Mouse (Mus musculus) embryo, embryonic 11.5 days (tissue): Measurements from ENCODE around the gene Ddb2.
A peak's percentile ranks its signal among the peaks of the same experiment; 100 is the strongest.
"Not testable (repeated sequence)": the region's sequence is repeated elsewhere in the genome, so short reads cannot be mapped to it uniquely, and the experiment has no call there.

ENCODE experiments used
- DNase-seq: peaks from one replicate; pipeline ENCODE4 v3.0.0-alpha.2; 2012; ENCODE audit warnings: low read depth, low spot score

Ddb2 gene

GRCm38 (mm10) chr2:91255661-91256150, 18.9 kb upstream of the Ddb2 start, which contains the start of gene Pacsin3:
Gene Pacsin3 (plus strand): TSS chr2:91255954.
- DNase-seq, result no peak

DNA sequence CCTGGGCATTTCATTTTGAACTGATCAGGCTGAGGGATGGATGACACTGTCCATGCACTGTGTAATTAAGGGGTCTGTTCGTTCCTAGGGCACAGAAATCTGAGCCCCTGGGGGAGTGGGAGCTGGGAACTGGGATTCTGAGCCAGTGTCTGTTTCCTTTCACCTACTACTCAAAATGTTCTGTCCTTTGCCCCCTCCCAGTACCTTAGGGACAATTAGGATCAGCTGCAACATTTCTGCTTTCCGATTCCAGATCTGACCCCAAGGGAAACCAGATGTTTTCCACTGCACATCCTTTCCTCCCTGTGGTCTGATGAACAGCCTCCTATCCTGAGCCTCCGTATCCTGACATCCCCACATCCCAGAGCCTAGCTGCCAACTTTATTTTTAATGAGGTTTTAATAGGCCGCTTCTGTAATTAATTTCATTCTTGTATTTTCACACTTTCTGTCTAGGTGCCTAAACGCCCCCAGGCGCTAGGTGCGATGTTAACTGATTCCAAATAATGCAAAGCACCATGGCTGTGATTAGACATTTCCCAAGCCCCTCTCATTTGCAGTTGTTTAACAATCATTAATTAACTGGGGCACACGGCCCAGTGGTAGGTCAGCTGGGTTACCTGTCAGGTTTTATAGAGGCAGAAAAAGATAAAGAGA, 18.1 kb upstream of the Ddb2 start:
- DNase-seq, result no peak

DNA sequence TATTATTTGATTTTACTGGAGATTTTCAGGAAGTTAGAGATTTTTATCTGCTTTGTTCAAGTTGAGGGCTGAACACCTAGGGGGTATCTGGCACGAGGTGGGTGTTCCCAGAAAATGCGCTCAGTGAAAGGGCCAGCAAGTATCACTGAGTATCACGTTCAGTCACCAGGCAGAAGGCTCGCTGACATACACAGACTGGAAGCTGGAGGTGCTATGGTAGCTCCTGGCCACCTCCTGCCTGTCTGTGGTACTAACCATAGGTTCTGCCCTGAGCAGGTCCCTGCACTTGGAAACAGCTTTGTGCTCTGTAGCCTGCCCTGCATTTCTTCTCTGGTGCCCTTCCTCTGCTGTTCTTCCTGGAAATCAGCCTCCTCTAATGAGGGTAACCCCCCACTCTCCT, 15.7 kb upstream of the Ddb2 start:
- no peak for DNase-seq

DNA sequence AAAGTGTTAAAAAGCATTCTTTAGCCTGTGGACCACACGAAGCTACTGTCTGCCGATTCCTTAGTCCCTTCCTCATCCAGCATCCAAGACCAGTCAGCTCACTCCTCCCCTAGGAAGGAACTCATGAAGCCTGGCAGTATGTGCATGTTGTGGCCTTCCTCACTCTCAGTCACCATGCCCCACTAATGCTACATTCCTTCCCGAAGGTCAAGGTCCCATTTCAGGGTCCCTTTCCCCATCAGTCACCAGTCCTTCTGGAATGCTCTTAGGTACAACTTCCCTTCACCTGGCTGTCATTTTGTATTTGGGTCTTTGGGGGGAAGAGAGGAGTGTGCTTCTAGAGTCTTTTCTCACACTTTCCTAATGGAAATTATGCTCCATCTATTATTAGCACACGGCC, 15.2 kb upstream of the Ddb2 start:
- no peak for DNase-seq

- DNase-seq, result no peak
Observed at GRCm38 (mm10) chr2:91248366-91248765, 11.6 kb upstream of the Ddb2 start.

DNA sequence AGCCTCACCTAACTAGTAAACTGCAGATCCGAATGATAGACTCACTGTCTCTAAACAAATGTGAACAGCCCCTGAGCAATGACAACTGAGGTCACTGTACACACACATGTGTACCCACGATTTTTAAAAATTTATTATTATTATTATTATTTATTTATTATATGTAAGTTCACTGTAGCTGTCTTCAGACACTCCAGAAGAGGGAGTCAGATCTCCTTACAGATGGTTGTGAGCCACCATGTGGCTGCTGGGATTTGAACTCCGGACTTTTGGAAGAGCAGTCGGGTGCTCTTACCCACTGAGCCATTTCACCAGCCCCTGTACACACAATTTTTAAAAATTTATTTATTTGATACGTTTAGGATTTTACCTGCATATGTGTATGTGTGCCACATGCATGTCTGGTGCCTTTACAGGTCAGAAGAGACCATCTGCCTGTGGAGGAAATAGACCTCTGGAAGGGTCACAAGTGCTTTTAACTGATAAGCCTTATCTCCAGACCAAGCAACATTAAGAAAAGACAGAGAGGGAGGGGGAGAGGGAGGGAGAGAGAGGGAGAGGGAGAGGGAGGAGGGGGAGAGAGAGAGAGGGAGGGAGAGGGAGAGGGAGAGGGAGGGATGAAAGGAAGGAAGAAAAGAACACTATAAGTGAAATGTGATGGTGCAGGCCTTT, 7.9 kb upstream of the Ddb2 start:
- DNase-seq, result no peak

DNA sequence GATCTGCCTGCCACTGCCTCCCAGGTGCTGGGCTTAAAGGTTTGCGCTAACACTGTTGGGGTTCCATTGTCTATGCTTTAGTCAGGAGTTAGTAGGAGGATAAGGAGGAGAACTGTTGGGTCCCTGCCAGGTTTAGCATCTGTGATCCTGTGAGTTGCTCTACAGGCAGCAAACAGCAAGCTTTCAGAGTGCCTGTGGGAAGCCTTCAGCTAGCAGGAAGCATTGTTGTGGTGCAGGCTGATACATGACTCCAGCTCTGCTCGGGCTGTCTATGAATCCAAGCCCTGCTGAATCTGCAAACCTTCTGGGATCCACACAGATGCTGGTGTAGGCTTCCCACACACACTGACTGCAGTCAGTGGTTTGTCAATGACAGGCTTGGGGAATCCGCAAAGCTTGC, 6.6 kb upstream of the Ddb2 start:
- DNase-seq, result no peak

- no peak for DNase-seq
Observed at GRCm38 (mm10) chr2:91242547-91242946, 5.8 kb upstream of the Ddb2 start.

- not testable (repeated sequence) for DNase-seq
Observed at GRCm38 (mm10) chr2:91237511-91238080, 814 bp upstream of the Ddb2 start.

- DNase-seq, result no peak
Observed at GRCm38 (mm10) chr2:91229735-91230134, 7.0 kb downstream of the Ddb2 start.

- DNase-seq, result no peak
Observed at GRCm38 (mm10) chr2:91223614-91224013, 13.2 kb downstream of the Ddb2 start.

- no peak for DNase-seq
Observed at GRCm38 (mm10) chr2:91220501-91220900, 16.3 kb downstream of the Ddb2 start.

DNA sequence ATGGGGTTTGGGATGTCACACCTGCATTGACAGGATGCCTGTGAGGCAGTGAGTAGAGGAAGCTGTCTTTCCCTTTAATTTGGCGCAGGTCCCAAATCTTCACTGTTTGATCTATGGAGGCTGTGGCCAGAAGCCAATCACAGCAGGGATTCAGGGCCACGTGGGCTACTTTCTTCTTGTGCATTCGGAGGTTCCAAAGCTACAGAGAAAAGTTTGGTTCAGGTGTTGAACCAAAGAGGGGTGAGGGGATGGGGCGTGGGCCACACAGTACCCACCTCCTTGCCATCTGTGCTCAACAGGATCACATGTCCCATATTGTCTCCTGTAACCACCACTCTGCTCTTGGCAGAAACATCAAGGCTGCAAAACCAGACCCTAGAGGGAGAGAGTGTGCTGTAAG, 19.8 kb downstream of the Ddb2 start:
- DNase-seq, result no peak

- no peak for DNase-seq
Observed at GRCm38 (mm10) chr2:91213311-91213710, 23.5 kb downstream of the Ddb2 start.

DNA sequence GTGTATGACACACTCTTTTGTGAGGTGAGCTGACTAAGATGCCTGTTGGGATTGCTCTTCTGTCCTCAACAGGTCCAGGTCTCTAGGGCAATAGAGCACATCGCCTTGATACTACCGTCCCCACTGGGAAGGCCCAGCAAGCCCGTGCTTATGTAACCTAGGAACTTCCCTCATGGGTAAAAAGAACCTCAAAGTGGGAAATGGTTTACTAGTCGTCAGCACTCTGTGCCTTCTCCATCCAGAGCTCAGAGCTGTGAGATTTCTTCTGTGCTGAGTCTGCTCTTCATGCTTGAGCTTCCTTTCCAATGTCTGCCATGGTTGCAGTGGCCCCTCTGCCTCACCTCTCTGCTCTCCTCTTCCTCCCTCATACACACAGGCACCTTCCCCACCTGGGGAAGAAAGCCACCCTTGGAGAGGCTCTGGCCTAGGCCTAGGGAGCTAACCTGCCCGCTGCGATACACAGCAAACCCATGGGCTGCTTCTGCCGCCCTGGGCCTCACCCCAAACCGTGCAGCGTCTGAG, 30.5 kb downstream of the Ddb2 start:
- no peak for DNase-seq

DNA sequence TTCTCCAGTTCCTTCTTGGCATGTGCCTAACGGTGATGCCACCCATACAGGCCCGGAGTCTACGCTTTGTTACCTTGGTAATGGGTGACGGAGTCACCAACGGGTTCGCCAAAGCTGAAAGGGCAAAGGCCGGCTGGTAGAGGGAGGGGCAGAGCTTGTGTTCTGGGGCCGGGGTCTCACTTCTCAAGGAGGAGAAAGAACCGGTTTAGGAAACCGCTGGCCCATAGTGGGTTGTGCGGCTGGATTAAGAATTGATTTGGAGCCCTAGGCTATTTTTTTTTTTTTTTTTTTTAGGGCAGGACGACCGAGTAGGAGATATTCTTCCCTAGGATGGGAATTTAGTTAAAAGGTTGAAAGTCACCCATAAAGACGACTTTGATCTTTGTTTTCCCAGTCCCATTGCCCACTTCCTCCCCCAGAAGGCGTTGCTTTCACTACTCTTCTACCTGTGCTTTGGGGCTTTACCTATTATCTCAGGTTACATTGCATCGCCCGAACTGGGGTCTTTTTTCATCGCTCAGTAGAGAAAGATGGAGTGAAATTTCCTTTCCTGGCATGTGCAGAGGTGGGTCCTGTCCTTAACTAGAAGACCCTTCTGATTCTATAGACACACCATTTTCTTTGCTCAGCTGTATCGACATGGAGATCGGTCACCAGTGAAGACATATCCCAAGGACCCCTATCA, 33.7 kb downstream of the Ddb2 start:
- no peak for DNase-seq

- DNase-seq, result peak; percentile 91
Observed at GRCm38 (mm10) chr2:91202222-91202971, 34.4 kb downstream of the Ddb2 start, which contains the start of the genes Nr1h3 and Acp2. Gene Nr1h3 (minus strand): TSS chr2:91202834. Gene Acp2 (plus strand): TSS chr2:91202885.

DNA sequence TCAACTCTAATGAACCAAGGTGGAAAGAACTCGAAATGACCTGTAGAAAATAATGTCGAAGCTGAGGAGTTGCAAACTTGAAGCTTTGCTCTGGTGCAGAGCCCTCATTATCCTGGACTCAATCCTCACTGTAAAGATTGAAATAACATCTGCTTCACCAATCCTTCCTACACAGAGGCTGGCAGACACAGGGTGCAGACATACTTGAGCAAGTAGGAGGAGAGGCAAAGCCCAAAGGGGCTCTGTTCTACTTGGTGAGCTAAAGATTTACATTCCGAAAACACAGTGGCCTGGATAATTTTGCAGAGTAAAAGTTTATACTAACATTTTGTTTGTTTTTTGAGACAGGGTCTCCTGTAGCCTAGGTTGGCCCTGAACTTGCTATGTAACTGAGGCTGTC, 37.9 kb downstream of the Ddb2 start:
- DNase-seq, result no peak

DNA sequence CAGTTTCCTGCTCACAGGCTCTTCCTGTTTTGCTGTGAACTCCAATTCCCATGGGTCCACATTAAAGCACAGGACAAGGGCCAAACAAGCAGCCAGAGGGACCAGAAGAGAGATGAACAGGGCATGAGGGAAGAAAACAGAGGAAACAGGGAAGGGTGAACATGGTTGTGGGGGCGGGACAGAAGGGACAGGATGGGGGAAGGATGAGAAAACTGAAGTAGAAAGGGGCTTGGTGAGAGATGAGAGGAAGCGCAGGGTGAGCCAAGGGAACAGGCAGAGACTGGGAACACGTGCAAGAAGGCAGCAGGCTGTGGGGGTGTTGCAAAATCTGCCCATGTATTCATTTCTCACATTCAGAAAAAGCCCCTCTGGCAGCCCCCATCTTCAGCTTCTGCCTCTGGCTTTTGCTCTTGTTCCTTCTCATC, 40.2 kb downstream of the Ddb2 start:
- DNase-seq, result no peak

DNA sequence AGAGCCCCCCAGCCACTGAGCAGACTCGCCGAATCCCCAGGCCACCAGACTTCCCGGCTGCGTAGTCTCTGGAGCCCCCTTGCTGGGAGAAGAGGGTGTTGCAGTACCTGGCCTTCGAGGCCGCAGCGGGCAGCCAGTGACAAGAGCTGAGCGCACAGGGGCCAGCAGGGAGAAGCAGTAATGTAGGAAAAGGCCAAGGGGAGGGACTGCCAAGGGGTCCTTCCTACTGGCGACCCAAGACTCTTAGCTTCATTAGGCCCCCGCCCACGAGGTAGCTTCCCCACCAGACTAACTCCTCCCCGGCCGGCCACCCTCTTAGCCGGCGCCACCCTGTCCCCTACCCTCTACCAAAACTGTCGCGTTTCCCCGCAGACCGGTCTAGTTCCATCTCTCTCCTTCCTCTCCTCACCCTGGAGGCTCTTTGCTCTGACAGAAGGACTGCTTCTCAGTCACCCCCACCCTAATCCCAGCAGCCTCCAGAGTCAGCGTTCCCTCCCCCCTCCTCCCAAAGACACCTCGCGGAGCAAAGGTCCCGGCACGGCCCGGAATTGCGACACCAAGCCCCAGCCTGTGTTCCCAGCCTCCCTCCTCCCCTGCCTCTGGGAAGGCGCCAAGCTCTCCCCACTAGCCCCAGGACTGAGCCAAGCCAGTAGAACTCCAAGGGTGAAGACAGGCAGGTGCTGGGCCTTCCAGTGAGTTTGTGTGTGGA, 42.0 kb downstream of the Ddb2 start:
- DNase-seq, result peak; percentile 44

GRCm38 (mm10) chr2:91190501-91190900, 46.3 kb downstream of the Ddb2 start:
- no peak for DNase-seq
